In genomic region chr7:24422251-24422650, GRCm38 (mm10) we compare ENCODE assay signal across 15 mouse cellular contexts. TPM values are rescaled to one million over a fixed set of nuclear protein-coding genes. Genes with fewer than 3 reads are reported as not detected.
DNase-seq lines count a peak whose midpoint lies in the region; ATAC-seq and TF ChIP-seq lines count a peak whose summit lies in the region.
"Had no signal": no experiment of that assay in that cellular context is flagged by ENCODE, and none has a peak within 500 bp of the region (broad histone marks: within the 10 kb centered on the region; RNA-seq: fewer than 3 reads in every experiment).

No protein-coding gene starts in this region.

- H3K36me3 ChIP-seq in heart, embryonic 13.5 days, result peaks cover 34% of the 10 kb centered on the region
- H3K36me3 ChIP-seq in heart, embryonic 11.5 days (ENCODE audit: control insufficient read depth, insufficient read depth, low read length), result peaks cover 2% of the 10 kb centered on the region; the same call in 1 of the 2 replicates
- peaks cover 43% of the 10 kb centered on the region for H3K36me3 ChIP-seq in hindbrain, embryonic 10.5 days

- H3K9me3 ChIP-seq in heart, embryonic 13.5 days, result no peaks in the 10 kb centered on the region
- no peaks in the 10 kb centered on the region for H3K9me3 ChIP-seq in heart, embryonic 11.5 days (replicated peaks; ENCODE audit: control insufficient read depth, low read length)
- H3K9me3 ChIP-seq in hindbrain, embryonic 10.5 days, result no peaks in the 10 kb centered on the region
- H3K9me3 ChIP-seq: G1E; neural tube, embryonic 12.5 days had no signal

- CTCF ChIA-PET in Patski (lab: Charles Lee), result interaction anchor here (1.6 to 2.7 kb wide), 3 partner anchors 8 to 20 kb away, joined by 5 to 9 read pairs (median 6); no protein-coding TSS in a partner anchor

- in situ Hi-C loops in Patski (cut with MboI; ENCODE audit: low pct_unique_long_range_greater_than_20kb), result no loop called here

- TF ChIP-seq CTCF in Patski (IDR thresholded peaks at IDR 0.05), result no peak

- H3K9ac ChIP-seq in heart, embryonic 13.5 days, result 0 out of 2 replicates have a peak overlapping the region, but pooled peaks have one; percentile 7
- no peak overlapping the region for H3K9ac ChIP-seq in heart, embryonic 11.5 days (ENCODE audit: low read depth, low read length)
- H3K9ac ChIP-seq: liver, postnatal 0 days; neural tube, embryonic 12.5 days had no signal

- peaks cover 33% of the 10 kb centered on the region for H3K4me1 ChIP-seq in heart, embryonic 13.5 days
- H3K4me1 ChIP-seq in heart, embryonic 11.5 days (ENCODE audit: control insufficient read depth, insufficient read depth, low read length), result peaks cover 4% of the 10 kb centered on the region; the same call in 1 of the 2 replicates
- peaks cover 62% of the 10 kb centered on the region for H3K4me1 ChIP-seq in hindbrain, embryonic 10.5 days (replicated peaks)

- DNase-seq in Patski (ENCODE audit: low read depth, low spot score), result no peak
- peak; percentile 14 for DNase-seq in hindbrain, embryonic 10.5 days (ENCODE audit: low spot score)
- DNase-seq in kidney, postnatal 14 days, result peak; percentile 18
- no peak for DNase-seq in testis, postnatal 14 days (ENCODE audit: low spot score)
- DNase-seq in left cerebral cortex, postnatal 10 days (ENCODE audit: extremely low spot score in 1 of 2, low spot score in 2 of 2), result no peak
- DNase-seq: gastrocnemius, adult 2 months; liver, postnatal 0 days; thymus, postnatal 25 days had no signal

- no peaks in the 10 kb centered on the region for H3K27me3 ChIP-seq in heart, embryonic 13.5 days (replicated peaks)
- H3K27me3 ChIP-seq in heart, embryonic 11.5 days (ENCODE audit: control insufficient read depth, insufficient read depth, low read length), result no peaks in the 10 kb centered on the region
- no peaks in the 10 kb centered on the region for H3K27me3 ChIP-seq in Patski
- no peaks in the 10 kb centered on the region for H3K27me3 ChIP-seq in hindbrain, embryonic 10.5 days (ENCODE audit: insufficient read depth, poor library complexity, severe bottlenecking)
- H3K27me3 ChIP-seq: neural tube, embryonic 12.5 days had no signal

- H3K27ac ChIP-seq in heart, embryonic 13.5 days (replicated peaks), result no peak overlapping the region
- H3K27ac ChIP-seq in heart, embryonic 11.5 days (ENCODE audit: low read depth, low read length), result no peak overlapping the region
- H3K27ac ChIP-seq in hindbrain, embryonic 10.5 days, result peak overlapping the region; percentile 85
- H3K27ac ChIP-seq: gastrocnemius, adult 2 months; neural tube, embryonic 12.5 days had no signal

- intact Hi-C loops in left cerebral cortex, postnatal 10 days (cut with DNase I), result no loop called here

- H3K4me3 ChIP-seq in heart, embryonic 13.5 days, result no peak overlapping the region
- H3K4me3 ChIP-seq in heart, embryonic 11.5 days (ENCODE audit: low read depth, low read length), result no peak overlapping the region
- H3K4me3 ChIP-seq in hindbrain, embryonic 10.5 days, result 0 out of 2 replicates have a peak overlapping the region, but pooled peaks have one; percentile 1
- H3K4me3 ChIP-seq: gastrocnemius, adult 2 months; neural tube, embryonic 12.5 days had no signal

- POLR2A ChIA-PET in Patski (lab: Charles Lee), result no interaction called here

- WGBS in heart, embryonic 13.5 days, result 65% methylated on average over 8 of the region's 8 CpGs
- 70% methylated on average over 8 of the region's 8 CpGs for WGBS in heart, embryonic 11.5 days (ENCODE audit: insufficient replicate concordance)
- WGBS in hindbrain, embryonic 10.5 days, result 59% methylated on average over 8 of the region's 8 CpGs

- no peak for ATAC-seq in heart, embryonic 13.5 days (ENCODE audit: extremely low read depth, insufficient number of reproducible peaks, low FRiP score, low TSS enrichment)
- ATAC-seq in heart, embryonic 11.5 days (replicated peaks; ENCODE audit: insufficient number of reproducible peaks, low FRiP score, low TSS enrichment), result no peak
- ATAC-seq in Patski, result peak; percentile 61
- ATAC-seq in megakaryocyte progenitor cell, adult 5-6 weeks (replicated peaks; ENCODE audit: poor library complexity), result no peak
- ATAC-seq: liver, postnatal 0 days had no signal

- no peak overlapping the region for H3K4me2 ChIP-seq in heart, embryonic 13.5 days
- no peak overlapping the region for H3K4me2 ChIP-seq in heart, embryonic 11.5 days
- H3K4me2 ChIP-seq: neural tube, embryonic 12.5 days had no signal

RNA-seq across cellular contexts. Expression of gene Smg9, which starts 22.8 kb away (rescaled TPM):
- 18.1 and 19.3 TPM in 2 replicates for polyA plus RNA-seq in heart, embryonic 13.5 days (2015; fragmentation: Nextera tagmentation; extraction: Ambion mirVana)
- polyA plus RNA-seq in heart, embryonic 11.5 days (2014; fragmentation: Nextera tagmentation; extraction: Ambion mirVana), result 17.5 and 21.2 TPM in 2 replicates
- 26.6 TPM for polyA plus RNA-seq in Patski (2021)
- polyA plus RNA-seq in hindbrain, embryonic 10.5 days (2016; fragmentation: Nextera tagmentation; extraction: Ambion mirVana), result 27.4 and 32.7 TPM in 2 replicates
- 10.8 and 18.1 TPM in 2 replicates for total RNA-seq in megakaryocyte progenitor cell, adult 5-6 weeks (2015)
- total RNA-seq in megakaryocyte progenitor cell, adult 5-6 weeks (2017), result 16.0 and 20.8 TPM in 2 replicates
- total RNA-seq in left cerebral cortex, postnatal 10 days (2021), result 10 to 100 TPM; 34.1 to 39.1 TPM

RNA-seq across cellular contexts. Expression of gene Irgc1, which starts 29.8 kb away (rescaled TPM):
- polyA plus RNA-seq in heart, embryonic 13.5 days (2015; fragmentation: Nextera tagmentation; extraction: Ambion mirVana), result not detected in 2 replicates
- polyA plus RNA-seq in heart, embryonic 11.5 days (2014; fragmentation: Nextera tagmentation; extraction: Ambion mirVana), result not detected in 2 replicates
- not detected for polyA plus RNA-seq in Patski (2021)
- not detected in 2 replicates for polyA plus RNA-seq in hindbrain, embryonic 10.5 days (2016; fragmentation: Nextera tagmentation; extraction: Ambion mirVana)
- 0.07 TPM in 1 of 2 replicates, not detected in the other for total RNA-seq in megakaryocyte progenitor cell, adult 5-6 weeks (2015)
- total RNA-seq in megakaryocyte progenitor cell, adult 5-6 weeks (2017), result not detected in 2 replicates
- under 1 TPM in 1 of 2 experiments, not detected in 1; 0.20 TPM for total RNA-seq in left cerebral cortex, postnatal 10 days (2021)
- total RNA-seq: gastrocnemius, adult 2 months had no signal
- polyA plus RNA-seq: heart, embryonic 14.5 days; neural tube, embryonic 12.5 days had no signal

RNA-seq across cellular contexts. Expression of gene Plaur, which starts 40.0 kb away (rescaled TPM):
- polyA plus RNA-seq in heart, embryonic 13.5 days (2015; fragmentation: Nextera tagmentation; extraction: Ambion mirVana), result 8.3 and 9.8 TPM in 2 replicates
- polyA plus RNA-seq in heart, embryonic 11.5 days (2014; fragmentation: Nextera tagmentation; extraction: Ambion mirVana), result 5.6 and 6.9 TPM in 2 replicates
- polyA plus RNA-seq in Patski (2021), result 87.9 TPM
- 0.77 and 1.9 TPM in 2 replicates for polyA plus RNA-seq in hindbrain, embryonic 10.5 days (2016; fragmentation: Nextera tagmentation; extraction: Ambion mirVana)
- 17.9 and 21.2 TPM in 2 replicates for total RNA-seq in megakaryocyte progenitor cell, adult 5-6 weeks (2015)
- total RNA-seq in megakaryocyte progenitor cell, adult 5-6 weeks (2017), result 20.5 and 27.6 TPM in 2 replicates
- total RNA-seq in left cerebral cortex, postnatal 10 days (2021), result 1 to 10 TPM in 1 of 2 experiments, under 1 TPM in 1; 0.85 to 1.4 TPM

RNA-seq across cellular contexts. Expression of gene Kcnn4, which starts 52.2 kb away (rescaled TPM):
- polyA plus RNA-seq in heart, embryonic 13.5 days (2015; fragmentation: Nextera tagmentation; extraction: Ambion mirVana), result 2.9 and 5.3 TPM in 2 replicates
- polyA plus RNA-seq in heart, embryonic 11.5 days (2014; fragmentation: Nextera tagmentation; extraction: Ambion mirVana), result 9.9 and 11.2 TPM in 2 replicates
- not detected for polyA plus RNA-seq in Patski (2021)
- 3.9 and 4.2 TPM in 2 replicates for polyA plus RNA-seq in hindbrain, embryonic 10.5 days (2016; fragmentation: Nextera tagmentation; extraction: Ambion mirVana)
- total RNA-seq in megakaryocyte progenitor cell, adult 5-6 weeks (2015), result 20.5 and 28.0 TPM in 2 replicates
- 48.6 and 57.7 TPM in 2 replicates for total RNA-seq in megakaryocyte progenitor cell, adult 5-6 weeks (2017)
- under 1 TPM; 0.17 to 0.41 TPM for total RNA-seq in left cerebral cortex, postnatal 10 days (2021)

RNA-seq across cellular contexts. Expression of gene Cadm4, which starts 59.6 kb away (rescaled TPM):
- polyA plus RNA-seq in heart, embryonic 13.5 days (2015; fragmentation: Nextera tagmentation; extraction: Ambion mirVana), result 0.60 and 0.80 TPM in 2 replicates
- polyA plus RNA-seq in heart, embryonic 11.5 days (2014; fragmentation: Nextera tagmentation; extraction: Ambion mirVana), result 0.20 and 0.23 TPM in 2 replicates
- 44.1 TPM for polyA plus RNA-seq in Patski (2021)
- polyA plus RNA-seq in hindbrain, embryonic 10.5 days (2016; fragmentation: Nextera tagmentation; extraction: Ambion mirVana), result 12.1 and 38.6 TPM in 2 replicates
- total RNA-seq in megakaryocyte progenitor cell, adult 5-6 weeks (2015), result not detected in 2 replicates
- total RNA-seq in megakaryocyte progenitor cell, adult 5-6 weeks (2017), result not detected in 2 replicates
- total RNA-seq in left cerebral cortex, postnatal 10 days (2021), result 100 to 1,000 TPM; 305 to 320 TPM
- total RNA-seq: G1E; megakaryocyte, adult 5-6 weeks had no signal

Comparison
In these comparisons a context has a peak if more than half of its experiments do, and no peak if none do; other contexts are left out.
1. DNase-seq: peak in hindbrain, embryonic 10.5 days (single experiment) and kidney, postnatal 14 days (single experiment); none in Patski (single experiment), testis, postnatal 14 days (single experiment) and left cerebral cortex, postnatal 10 days (0 of 2).